Mouse (Mus musculus) limb, embryonic 10.5 days (tissue): ENCODE measurements at regions not wholly inside any gene's neighbourhood (a gene's known extent, or its start where the extent isn't known, plus 50 kb on each side); places are given as distances from the start of the nearest gene placed in this dataset.

ENCODE experiments used
- DNase-seq: peaks from one replicate; pipeline ENCODE4 v3.0.0-alpha.2; 2017; ENCODE audit warnings: low spot score
- H3K27ac ChIP-seq: fragments of 300-500 bp; sonication (generic); 2 replicates; pipeline ENCODE4 v1.5.1; 2016; ENCODE audit warnings: mild to moderate bottlenecking
- H3K27me3 ChIP-seq: fragments of 300-500 bp; sonication (generic); 2 replicates; pipeline ENCODE4 v1.6.1; 2016; ENCODE audit warnings: low read depth, mild to moderate bottlenecking; ENCODE audit not compliant: poor library complexity, severe bottlenecking
- H3K36me3 ChIP-seq: fragments of 300-500 bp; sonication (generic); 2 replicates; pipeline ENCODE4 v1.6.1; 2016; ENCODE audit warnings: mild to moderate bottlenecking, moderate library complexity
- H3K4me1 ChIP-seq: fragments of 300-500 bp; sonication (generic); 2 replicates; pipeline ENCODE4 v1.6.1; 2016
- H3K4me3 ChIP-seq: fragments of 300-500 bp; sonication (generic); 2 replicates; pipeline ENCODE4 v1.5.1; 2016; ENCODE audit warnings: mild to moderate bottlenecking, moderate library complexity
- H3K9me3 ChIP-seq: fragments of 300-500 bp; sonication (generic); replicated peaks from 2 replicates; pipeline ENCODE4 v1.6.1; 2016; ENCODE audit warnings: mild to moderate bottlenecking
- WGBS: fragments of 180-500 bp; shearing (Covaris S2); methylation state at CpG from one replicate; pipeline ENCODE4 v1.1.7; 2016; 5-methylcytosine and 5-hydroxymethylcytosine counted together

GRCm38 (mm10) chr15:26953818-26954385 is 58.5 kb upstream of the Fbxl7 start:
- H3K4me3 ChIP-seq, result no peak overlapping the region
- no peaks in the 10 kb centered on the region for H3K4me1 ChIP-seq
- H3K36me3 ChIP-seq, result no peaks in the 10 kb centered on the region
- no peaks in the 10 kb centered on the region for H3K27me3 ChIP-seq
- 75% methylated on average over 10 of the region's 10 CpGs for WGBS
- no peak for DNase-seq
- H3K9me3 ChIP-seq, result no peaks in the 10 kb centered on the region
- H3K27ac ChIP-seq, result no peak overlapping the region

DNA sequence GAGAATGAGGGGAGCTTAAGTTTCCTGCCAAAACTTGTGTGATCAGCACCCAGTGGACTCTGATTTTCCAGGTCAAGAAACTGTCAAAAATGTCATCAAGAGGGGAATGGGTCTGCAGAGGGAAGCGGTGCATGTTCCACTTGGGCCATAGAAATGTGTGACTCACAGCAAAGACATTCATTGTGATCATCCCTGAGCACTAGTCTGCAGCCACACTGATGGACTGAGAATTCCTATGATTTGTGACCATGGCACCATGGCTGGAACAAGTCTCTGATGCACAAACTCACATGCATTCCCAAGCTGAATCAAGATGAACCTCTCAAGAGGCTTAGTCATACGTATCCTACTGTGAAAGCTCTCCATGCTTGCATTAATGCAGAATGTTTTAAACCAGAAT is 63.6 kb upstream of the Fbxl7 start:
- DNase-seq, result no peak
- Histone ChIP-seq H3K27ac (no peak overlapping the region), H3K9me3 (no peaks in the 10 kb centered on the region), H3K4me3 (no peak overlapping the region), H3K27me3 (no peaks in the 10 kb centered on the region), H3K36me3 (no peaks in the 10 kb centered on the region), H3K4me1 (no peaks in the 10 kb centered on the region)
- 93% methylated on average over 2 of the region's 2 CpGs for WGBS

DNA sequence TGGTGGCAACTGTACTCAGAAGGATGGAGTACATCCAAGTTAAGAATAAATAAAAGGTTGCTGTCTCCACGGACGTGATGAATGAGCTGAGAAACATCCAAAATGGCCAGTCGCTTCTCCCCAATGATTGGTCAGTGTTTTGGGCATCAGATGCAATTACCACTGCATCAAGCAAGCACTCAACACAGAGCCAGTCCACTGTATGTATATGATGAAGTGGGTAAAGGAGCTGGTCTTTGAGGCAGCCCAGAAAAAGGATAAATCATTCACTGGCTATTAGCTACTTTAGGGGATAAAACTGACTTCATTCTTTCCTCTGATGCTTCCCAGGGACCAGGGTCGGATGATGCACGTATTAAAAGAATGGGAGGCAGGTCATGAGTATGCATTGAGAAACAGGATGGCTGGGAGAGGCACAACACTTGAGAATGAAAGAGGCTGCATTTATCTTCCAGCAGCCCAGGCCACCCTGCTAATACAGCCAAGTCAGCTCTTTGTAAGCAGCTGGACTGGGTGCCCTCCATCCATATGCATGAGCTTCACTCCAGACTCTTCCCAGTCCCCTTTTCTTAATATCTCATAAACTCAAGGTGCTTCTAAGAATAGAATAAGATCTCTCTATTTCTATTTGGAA is 73.1 kb upstream of the Fbxl7 start:
- Histone ChIP-seq H3K27me3 (no peaks in the 10 kb centered on the region), H3K9me3 (no peaks in the 10 kb centered on the region), H3K27ac (no peak overlapping the region), H3K4me1 (no peaks in the 10 kb centered on the region), H3K4me3 (no peak overlapping the region), H3K36me3 (no peaks in the 10 kb centered on the region)
- WGBS, result 82% methylated on average over 5 of the region's 5 CpGs
- DNase-seq, result no peak

- WGBS, result 94% methylated on average over 1 of the region's 1 CpGs
- H3K4me3 ChIP-seq, result no peak overlapping the region
- H3K27ac ChIP-seq, result no peak overlapping the region
- no peaks in the 10 kb centered on the region for H3K36me3 ChIP-seq
- DNase-seq, result no peak
- H3K9me3 ChIP-seq, result no peaks in the 10 kb centered on the region
- H3K27me3 ChIP-seq, result no peaks in the 10 kb centered on the region
- no peaks in the 10 kb centered on the region for H3K4me1 ChIP-seq
Observed at GRCm38 (mm10) chr15:26970770-26971169, 75.4 kb upstream of the Fbxl7 start.

GRCm38 (mm10) chr15:26993054-26993453 is 97.7 kb upstream of the Fbxl7 start:
- Histone ChIP-seq H3K9me3 (no peaks in the 10 kb centered on the region), H3K4me3 (no peak overlapping the region), H3K27ac (no peak overlapping the region), H3K27me3 (no peaks in the 10 kb centered on the region), H3K36me3 (no peaks in the 10 kb centered on the region), H3K4me1 (no peaks in the 10 kb centered on the region)
- DNase-seq, result no peak
- WGBS, result 76% methylated on average over 1 of the region's 1 CpGs

- DNase-seq, result no peak
- Histone ChIP-seq H3K4me1 (no peaks in the 10 kb centered on the region), H3K27ac (no peak overlapping the region), H3K4me3 (no peak overlapping the region), H3K9me3 (no peaks in the 10 kb centered on the region), H3K36me3 (no peaks in the 10 kb centered on the region), H3K27me3 (no peaks in the 10 kb centered on the region)
- 78% methylated on average over 4 of the region's 4 CpGs for WGBS
Observed at GRCm38 (mm10) chr15:27009069-27009468, 113.7 kb upstream of the Fbxl7 start.

DNA sequence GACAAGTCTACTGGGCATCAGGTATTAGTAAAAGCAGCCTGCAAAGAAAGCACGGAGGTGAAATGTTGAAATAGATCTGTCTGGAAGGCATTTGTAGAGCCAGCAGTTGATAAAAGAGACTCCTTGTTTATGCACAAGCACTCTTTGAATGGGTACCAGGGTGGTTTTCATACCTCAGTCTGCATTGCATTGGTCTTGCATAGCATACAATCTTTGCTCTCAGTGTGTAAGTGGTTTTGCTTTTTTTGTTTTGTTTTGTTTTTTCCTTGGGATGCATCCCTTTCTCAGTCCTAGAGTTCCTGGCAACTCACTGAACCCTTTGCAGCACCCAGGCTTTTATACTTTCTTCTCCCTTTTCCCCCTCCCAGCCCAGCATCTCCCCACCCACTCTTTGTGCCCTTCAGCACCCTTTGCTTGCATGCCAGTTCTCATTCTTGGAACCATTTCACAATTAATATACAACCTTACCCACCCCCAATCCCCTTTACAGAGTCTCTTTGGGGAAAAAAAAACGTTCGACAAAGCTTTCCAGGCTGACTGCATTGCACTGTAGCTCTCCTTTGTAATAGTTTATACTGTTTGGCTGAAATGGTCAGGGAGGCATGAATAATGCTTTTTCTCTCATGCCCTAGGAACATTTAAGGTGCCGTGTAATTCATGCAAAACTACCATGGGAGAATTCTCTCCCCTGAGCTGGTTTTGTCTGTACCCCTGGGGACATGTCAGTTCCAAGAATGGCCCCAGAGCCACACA is 118.7 kb upstream of the Fbxl7 start:
- 80% methylated on average over 4 of the region's 4 CpGs for WGBS
- Histone ChIP-seq H3K4me1 (no peaks in the 10 kb centered on the region), H3K4me3 (no peak overlapping the region), H3K9me3 (no peaks in the 10 kb centered on the region), H3K36me3 (no peaks in the 10 kb centered on the region), H3K27me3 (no peaks in the 10 kb centered on the region), H3K27ac (no peak overlapping the region)
- no peak for DNase-seq

DNA sequence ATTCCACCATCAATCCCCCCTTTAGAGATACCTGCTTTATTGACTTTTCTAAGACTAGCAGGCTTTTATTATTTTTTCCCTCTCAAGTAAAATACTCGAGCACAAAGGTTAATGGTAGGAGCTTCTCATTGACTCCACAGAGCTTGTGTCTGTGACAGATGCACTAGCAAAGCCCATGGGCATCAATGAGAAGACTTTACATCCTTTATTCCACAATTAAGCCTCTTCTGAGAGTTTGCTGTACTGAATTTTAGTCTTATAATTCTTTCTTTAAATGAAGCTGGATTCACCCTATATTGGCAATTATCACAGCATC is 119.2 kb upstream of the Fbxl7 start:
- Histone ChIP-seq H3K4me1 (no peaks in the 10 kb centered on the region), H3K4me3 (no peak overlapping the region), H3K9me3 (no peaks in the 10 kb centered on the region), H3K36me3 (no peaks in the 10 kb centered on the region), H3K27me3 (no peaks in the 10 kb centered on the region), H3K27ac (no peak overlapping the region)
- 67% methylated on average over 1 of the region's 1 CpGs for WGBS
- no peak for DNase-seq

DNA sequence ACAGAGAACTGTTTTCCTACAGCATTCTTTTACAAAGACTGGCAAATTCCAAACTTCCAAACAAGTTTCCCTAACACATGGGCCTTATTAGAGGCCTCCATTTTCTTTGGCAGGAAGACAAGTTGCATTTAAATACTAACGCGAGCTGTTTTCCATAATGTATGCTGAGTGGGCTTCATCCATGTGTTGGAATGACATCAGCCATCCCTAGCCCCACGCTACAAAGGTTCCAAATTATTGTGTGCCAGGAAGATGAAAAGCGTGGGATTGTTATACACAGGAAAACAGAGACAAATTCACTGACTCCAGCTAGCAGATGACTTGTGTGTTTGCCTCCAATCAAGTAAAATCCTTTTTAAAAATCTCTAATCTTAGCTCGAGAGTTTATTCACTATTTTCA is 125.1 kb upstream of the Fbxl7 start:
- no peak overlapping the region for H3K27ac ChIP-seq
- no peaks in the 10 kb centered on the region for H3K36me3 ChIP-seq
- H3K4me1 ChIP-seq, result no peaks in the 10 kb centered on the region
- no peak overlapping the region for H3K4me3 ChIP-seq
- H3K27me3 ChIP-seq, result no peaks in the 10 kb centered on the region
- no peak for DNase-seq
- H3K9me3 ChIP-seq, result no peaks in the 10 kb centered on the region
- WGBS, result 82% methylated on average over 5 of the region's 5 CpGs

DNA sequence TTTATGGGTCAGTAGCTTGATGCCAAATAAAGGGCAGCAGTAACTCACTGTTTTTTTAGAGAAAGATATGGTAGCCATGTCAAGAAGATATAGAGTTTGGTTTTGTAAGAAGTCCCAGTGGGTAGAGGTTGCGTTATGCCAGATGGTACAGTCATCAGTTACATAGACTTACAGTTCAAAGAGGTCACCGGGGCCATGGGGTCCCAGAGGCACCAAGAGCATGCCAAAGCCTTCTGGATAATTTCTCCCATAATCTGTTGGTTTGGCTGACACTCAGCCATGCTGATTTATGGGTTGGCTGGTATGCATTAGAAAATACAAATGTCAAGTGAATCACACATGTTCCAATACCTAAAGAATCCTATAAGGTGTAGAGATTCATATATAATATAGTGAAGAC is 137.9 kb upstream of the Fbxl7 start:
- Histone ChIP-seq H3K36me3 (no peaks in the 10 kb centered on the region), H3K27me3 (no peaks in the 10 kb centered on the region), H3K4me3 (no peak overlapping the region), H3K4me1 (no peaks in the 10 kb centered on the region), H3K9me3 (no peaks in the 10 kb centered on the region), H3K27ac (no peak overlapping the region)
- DNase-seq, result peak; percentile 36
- 58% methylated on average over 2 of the region's 2 CpGs for WGBS

DNA sequence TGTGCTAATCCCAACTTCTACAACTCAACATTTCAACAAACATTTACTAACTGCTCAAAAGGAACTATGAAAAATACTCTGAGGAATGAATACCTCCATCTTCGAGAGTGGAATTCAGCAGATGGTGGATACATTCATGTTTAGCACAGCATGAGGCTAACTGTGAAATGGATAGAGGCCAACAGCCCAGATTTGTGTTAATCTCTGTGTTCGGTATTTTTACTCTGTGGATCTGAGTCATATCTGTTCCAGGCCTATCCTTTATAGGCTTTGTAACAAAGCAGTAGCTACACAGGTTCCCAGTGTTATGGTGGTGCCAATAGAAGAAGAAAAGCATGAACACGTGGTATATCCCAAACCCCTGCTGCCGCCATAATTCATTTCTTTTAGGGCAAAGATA is 148.4 kb upstream of the Fbxl7 start:
- no peaks in the 10 kb centered on the region for H3K9me3 ChIP-seq
- H3K27me3 ChIP-seq, result no peaks in the 10 kb centered on the region
- H3K4me3 ChIP-seq, result no peak overlapping the region
- H3K27ac ChIP-seq, result no peak overlapping the region
- no peak for DNase-seq
- no peaks in the 10 kb centered on the region for H3K4me1 ChIP-seq
- WGBS, result 91% methylated on average over 4 of the region's 4 CpGs
- H3K36me3 ChIP-seq, result no peaks in the 10 kb centered on the region

DNA sequence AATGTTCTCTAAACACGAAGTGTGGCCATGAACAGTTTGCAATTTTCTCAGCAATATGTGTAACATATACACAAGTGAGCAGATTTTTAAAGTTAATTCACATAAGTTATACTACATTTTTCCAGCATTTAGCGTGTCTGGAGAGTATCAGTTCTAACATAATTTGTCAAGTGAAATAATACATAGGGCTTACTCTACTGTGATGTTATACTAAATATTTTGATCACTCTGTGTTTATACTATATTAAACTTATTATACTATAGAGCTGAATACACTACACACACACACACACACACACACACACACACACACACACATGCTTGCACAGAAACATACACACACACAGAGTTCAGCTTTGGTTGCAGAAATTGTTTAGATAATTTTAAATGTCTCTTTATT is 155.3 kb upstream of the Fbxl7 start:
- Histone ChIP-seq H3K36me3 (no peaks in the 10 kb centered on the region), H3K27ac (no peak overlapping the region), H3K4me1 (no peaks in the 10 kb centered on the region), H3K4me3 (no peak overlapping the region), H3K27me3 (no peaks in the 10 kb centered on the region), H3K9me3 (no peaks in the 10 kb centered on the region)
- 81% methylated on average over 2 of the region's 2 CpGs for WGBS
- DNase-seq, result no peak

- no peak for DNase-seq
- no peaks in the 10 kb centered on the region for H3K27me3 ChIP-seq
- H3K9me3 ChIP-seq, result no peaks in the 10 kb centered on the region
- H3K27ac ChIP-seq, result no peak overlapping the region
- no peak overlapping the region for H3K4me3 ChIP-seq
- no peaks in the 10 kb centered on the region for H3K36me3 ChIP-seq
- H3K4me1 ChIP-seq, result no peaks in the 10 kb centered on the region
Observed at GRCm38 (mm10) chr15:27063456-27063855, 168.1 kb upstream of the Fbxl7 start.

- WGBS, result 87% methylated on average over 4 of the region's 4 CpGs
- Histone ChIP-seq H3K27me3 (no peaks in the 10 kb centered on the region), H3K36me3 (no peaks in the 10 kb centered on the region), H3K4me3 (no peak overlapping the region), H3K4me1 (no peaks in the 10 kb centered on the region), H3K27ac (no peak overlapping the region), H3K9me3 (no peaks in the 10 kb centered on the region)
- DNase-seq, result no peak
Observed at GRCm38 (mm10) chr15:27063971-27064370, 168.6 kb upstream of the Fbxl7 start.
